Mouse (Mus musculus): ENCODE measurements around the gene Clic1.

GRCm38 (mm10) chr17:35009586-35009985 lies 40.2 kb upstream of the Clic1 start:
- TF ChIP-seq POLR2A (IDR thresholded peaks at IDR 0.05; ENCODE audit: control insufficient read depth, extremely low read depth, insufficient read depth, low read length, poor library complexity) (no peak), CTCF (IDR thresholded peaks at IDR 0.05; ENCODE audit: borderline replicate concordance, control insufficient read depth, extremely low read depth, insufficient read depth, low read length, poor library complexity) (no peak)
